8 mouse cellular contexts compared by ENCODE assay signal in genomic region chr17:80943835-80944529, GRCm38 (mm10). TPM values are rescaled to one million over a fixed set of nuclear protein-coding genes. Genes with fewer than 3 reads are reported as not detected.
DNase-seq lines count a peak whose midpoint lies in the region; ATAC-seq and TF ChIP-seq lines count a peak whose summit lies in the region.

No protein-coding gene starts in this region.

- no peaks in the 10 kb centered on the region for H3K9me3 ChIP-seq in kidney, embryonic 16.5 days (ENCODE audit: low read length)
- H3K9me3 ChIP-seq in hindbrain, embryonic 14.5 days (ENCODE audit: control insufficient read depth, low read length) = no peaks in the 10 kb centered on the region
- H3K9me3 ChIP-seq in midbrain, postnatal 0 days (ENCODE audit: low read length) = no peaks in the 10 kb centered on the region

- H3K27me3 ChIP-seq in kidney, embryonic 16.5 days (ENCODE audit: insufficient read depth, low read length) = peaks cover 28% of the 10 kb centered on the region
- H3K27me3 ChIP-seq in hindbrain, embryonic 14.5 days (ENCODE audit: control insufficient read depth, insufficient read depth, low read length) = no peaks in the 10 kb centered on the region
- no peaks in the 10 kb centered on the region for H3K27me3 ChIP-seq in midbrain, postnatal 0 days (ENCODE audit: insufficient read depth, low read length)

- 0 out of 2 replicates have a peak, but pooled peaks cover 5% of the 10 kb centered on the region for H3K4me1 ChIP-seq in kidney, embryonic 16.5 days (ENCODE audit: insufficient read depth, low read length)
- peaks cover 21% of the 10 kb centered on the region for H3K4me1 ChIP-seq in hindbrain, embryonic 14.5 days (replicated peaks; ENCODE audit: control insufficient read depth, insufficient read depth, low read length)
- no peaks in the 10 kb centered on the region for H3K4me1 ChIP-seq in midbrain, postnatal 0 days (ENCODE audit: insufficient read depth, low read length)

- WGBS in kidney, embryonic 16.5 days = 8% methylated on average over 18 of the region's 26 CpGs
- WGBS in hindbrain, embryonic 14.5 days = 5% methylated on average over 26 of the region's 26 CpGs
- WGBS in midbrain, postnatal 0 days = 10% methylated on average over 21 of the region's 26 CpGs

- peak overlapping the region; percentile 98 for H3K4me2 ChIP-seq in kidney, embryonic 16.5 days (replicated peaks; ENCODE audit: low read depth, low read length)
- H3K4me2 ChIP-seq in hindbrain, embryonic 14.5 days (replicated peaks) = peak overlapping the region; percentile 90
- H3K4me2 ChIP-seq in midbrain, postnatal 0 days (ENCODE audit: low read depth, low read length, poor library complexity, severe bottlenecking) = peak overlapping the region; percentile 90

- no peak overlapping the region for H3K27ac ChIP-seq in kidney, embryonic 16.5 days (ENCODE audit: low read length)
- peak overlapping the region; percentile 91 for H3K27ac ChIP-seq in hindbrain, embryonic 14.5 days
- peak overlapping the region; percentile 63; the same call in 1 of the 2 replicates for H3K27ac ChIP-seq in midbrain, postnatal 0 days (ENCODE audit: low read depth, low read length)

- peak overlapping the region; percentile 81 for H3K4me3 ChIP-seq in kidney, embryonic 16.5 days (ENCODE audit: low read length)
- peak overlapping the region; percentile 87 for H3K4me3 ChIP-seq in hindbrain, embryonic 14.5 days (replicated peaks; ENCODE audit: low read length)
- peak overlapping the region; percentile 87 for H3K4me3 ChIP-seq in midbrain, postnatal 0 days (ENCODE audit: low read depth, low read length)

- TF ChIP-seq CTCF in midbrain, postnatal 0 days (IDR thresholded peaks at IDR 0.05) = no peak

- peak overlapping the region; percentile 82 for H3K9ac ChIP-seq in kidney, embryonic 16.5 days (replicated peaks; ENCODE audit: low read length)
- peak overlapping the region; percentile 95 for H3K9ac ChIP-seq in hindbrain, embryonic 14.5 days
- H3K9ac ChIP-seq in midbrain, postnatal 0 days (replicated peaks; ENCODE audit: low read length, poor library complexity, severe bottlenecking) = peak overlapping the region; percentile 93

- peak; percentile 30; the same call in 1 of the 2 replicates for ATAC-seq in kidney, embryonic 16.5 days (ENCODE audit: low FRiP score, low TSS enrichment)
- peak; percentile 54; the same call in 1 of the 2 replicates for ATAC-seq in hindbrain, embryonic 14.5 days (ENCODE audit: low FRiP score)
- no peak; the same call in 1 of the 2 replicates for ATAC-seq in midbrain, postnatal 0 days (ENCODE audit: low FRiP score)

- no peak for DNase-seq in kidney, adult 11 months
- DNase-seq in cerebellum, adult 9-11 months = peak; percentile 72
- no peak for DNase-seq in hindbrain, embryonic 14.5 days (ENCODE audit: low spot score)
- no peak for DNase-seq in midbrain, postnatal 0 days (ENCODE audit: low spot score)
- DNase-seq in thymus, postnatal 36 days = no peak
- DNase-seq in adrenal gland, postnatal 36 days = no peak
- no peak for DNase-seq in right cerebral cortex, postnatal 25 days

- no peaks in the 10 kb centered on the region for H3K36me3 ChIP-seq in kidney, embryonic 16.5 days (ENCODE audit: insufficient read depth, low read length)
- no peaks in the 10 kb centered on the region for H3K36me3 ChIP-seq in hindbrain, embryonic 14.5 days (replicated peaks; ENCODE audit: control insufficient read depth, insufficient read depth)
- H3K36me3 ChIP-seq in midbrain, postnatal 0 days (ENCODE audit: insufficient read depth, low read length) = no peaks in the 10 kb centered on the region

RNA-seq across cellular contexts. Expression of gene Tmem178, which starts 0.5 kb away (rescaled TPM):
- polyA plus RNA-seq in kidney, embryonic 16.5 days (2015; fragmentation: Nextera tagmentation; extraction: Ambion mirVana) = 16.8 and 17.8 TPM in 2 replicates
- 33.9 and 34.2 TPM in 2 replicates for polyA plus RNA-seq in hindbrain, embryonic 14.5 days (2014; fragmentation: Nextera tagmentation; extraction: Ambion mirVana)
- total RNA-seq in midbrain, postnatal 0 days (2014; rRNA removed) = 21.9 and 26.5 TPM in 2 replicates
- 18.9 and 20.1 TPM in 2 replicates for polyA plus RNA-seq in midbrain, postnatal 0 days (2015; fragmentation: Nextera tagmentation; extraction: Ambion mirVana)
- total RNA-seq in adrenal gland, postnatal 36 days (2021) = 10 to 100 TPM in 1 of 2 experiments, 1 to 10 TPM in 1; 7.6 to 12.2 TPM
